Comparison of ENCODE assay signal across 8 mouse cellular contexts in genomic region chr1:133660466-133661202, GRCm38 (mm10). TPM values are rescaled to one million over a fixed set of nuclear protein-coding genes. Genes with fewer than 3 reads are reported as not detected.
A peak's percentile ranks its signal among the peaks of the same experiment; 100 is the strongest.
DNase-seq lines count a peak whose midpoint lies in the region; ATAC-seq and TF ChIP-seq lines count a peak whose summit lies in the region.

Gene Zbed6 (minus strand): TSS chr1:133660885.

- peak within 1 kb of the TSS; percentile 89 for H3K4me2 ChIP-seq in embryonic facial prominence, embryonic 12.5 days (replicated peaks)
- peak within 1 kb of the TSS; percentile 67 for H3K4me2 ChIP-seq in stomach, embryonic 15.5 days

- peak; percentile 84 for ATAC-seq in embryonic facial prominence, embryonic 12.5 days (ENCODE audit: insufficient number of reproducible peaks, insufficient read depth, low FRiP score, low TSS enrichment)
- ATAC-seq in monocyte, adult 5-6 weeks (replicated peaks; ENCODE audit: insufficient number of reproducible peaks, low FRiP score, low TSS enrichment, poor library complexity, severe bottlenecking) = no peak
- ATAC-seq in stomach, embryonic 15.5 days (ENCODE audit: insufficient read depth, low FRiP score, low read depth) = peak; percentile 65

- H3K79me2 ChIP-seq in liver, adult 2 months (ENCODE audit: control insufficient read depth, insufficient read depth, low read length) = peaks cover 37% of the 10 kb centered on the region; the same call in 1 of the 2 replicates

- peak; percentile 54 for DNase-seq in A20 (ENCODE audit: low read depth, low spot score)
- DNase-seq in adrenal gland, postnatal 36 days = peak; percentile 70 to 86
- peak; percentile 65 for DNase-seq in heart, adult 8-10 months (ENCODE audit: low spot score)
- DNase-seq in kidney, adult 2 months = peak; percentile 80
- peak; percentile 42 for DNase-seq in liver, adult 2 months (ENCODE audit: extremely low read depth, low read depth, low spot score)

- H3K27me3 ChIP-seq in embryonic facial prominence, embryonic 12.5 days = no peaks in the 10 kb centered on the region
- no peaks in the 10 kb centered on the region for H3K27me3 ChIP-seq in kidney, adult 2 months (replicated peaks; ENCODE audit: control insufficient read depth, insufficient read depth, low read length)
- no peaks in the 10 kb centered on the region for H3K27me3 ChIP-seq in liver, adult 2 months (ENCODE audit: control insufficient read depth, insufficient read depth, low read length)
- H3K27me3 ChIP-seq in stomach, embryonic 15.5 days (replicated peaks) = no peaks in the 10 kb centered on the region

- no peaks in the 10 kb centered on the region for H3K9me3 ChIP-seq in embryonic facial prominence, embryonic 12.5 days
- H3K9me3 ChIP-seq in stomach, embryonic 15.5 days = no peaks in the 10 kb centered on the region

- H3K9ac ChIP-seq in embryonic facial prominence, embryonic 12.5 days = peak within 1 kb of the TSS; percentile 88
- peak within 1 kb of the TSS; percentile 94 for H3K9ac ChIP-seq in liver, adult 2 months (ENCODE audit: low read depth, low read length)
- H3K9ac ChIP-seq in stomach, embryonic 15.5 days = peak within 1 kb of the TSS; percentile 74

- TF ChIP-seq CTCF in kidney, adult 2 months (conservative IDR thresholded peaks at IDR 0.05; ENCODE audit: insufficient read depth, insufficient read length, low read depth, low read length) = no peak
- TF ChIP-seq CTCF in liver, adult 2 months (IDR thresholded peaks at IDR 0.05; ENCODE audit: low read depth, low read length) = no peak

- H3K4me1 ChIP-seq in embryonic facial prominence, embryonic 12.5 days = peaks cover 33% of the 10 kb centered on the region
- H3K4me1 ChIP-seq in kidney, adult 2 months (ENCODE audit: control insufficient read depth, insufficient read depth, low read length) = peaks cover 19% of the 10 kb centered on the region; the same call in 1 of the 2 replicates
- H3K4me1 ChIP-seq in liver, adult 2 months (ENCODE audit: control insufficient read depth, insufficient read depth, low read length) = peaks cover 20% of the 10 kb centered on the region
- peaks cover 39% of the 10 kb centered on the region for H3K4me1 ChIP-seq in stomach, embryonic 15.5 days

- WGBS in embryonic facial prominence, embryonic 12.5 days = 1% methylated on average over 41 of the region's 41 CpGs
- under 1% methylated on average over 41 of the region's 41 CpGs for WGBS in kidney, adult 2 months
- WGBS in liver, adult 2 months = under 1% methylated on average over 41 of the region's 41 CpGs
- under 1% methylated on average over 41 of the region's 41 CpGs for WGBS in stomach, embryonic 15.5 days

- peak within 1 kb of the TSS; percentile 90 for H3K27ac ChIP-seq in embryonic facial prominence, embryonic 12.5 days
- H3K27ac ChIP-seq in kidney, adult 2 months (ENCODE audit: insufficient read depth, low read depth, low read length) = peak within 1 kb of the TSS; percentile 93
- H3K27ac ChIP-seq in liver, adult 2 months (replicated peaks; ENCODE audit: insufficient read depth, low read depth, low read length) = peak within 1 kb of the TSS; percentile 98
- peak within 1 kb of the TSS; percentile 91 for H3K27ac ChIP-seq in stomach, embryonic 15.5 days

- H3K36me3 ChIP-seq in embryonic facial prominence, embryonic 12.5 days = peaks cover 24% of the 10 kb centered on the region
- peaks cover 3% of the 10 kb centered on the region; the same call in 1 of the 2 replicates for H3K36me3 ChIP-seq in kidney, adult 2 months (ENCODE audit: control insufficient read depth, insufficient read depth, low read length)
- peaks cover 26% of the 10 kb centered on the region for H3K36me3 ChIP-seq in liver, adult 2 months (ENCODE audit: control insufficient read depth, insufficient read depth, low read length)
- peaks cover 3% of the 10 kb centered on the region; the same call in 1 of the 2 replicates for H3K36me3 ChIP-seq in stomach, embryonic 15.5 days

- peak within 1 kb of the TSS; percentile 79 for H3K4me3 ChIP-seq in embryonic facial prominence, embryonic 12.5 days
- H3K4me3 ChIP-seq in kidney, adult 2 months (ENCODE audit: insufficient read depth, low read depth, low read length) = peak within 1 kb of the TSS; percentile 91
- H3K4me3 ChIP-seq in liver, adult 2 months (ENCODE audit: insufficient read depth, low read depth, low read length) = peak within 1 kb of the TSS; percentile 96
- peak within 1 kb of the TSS; percentile 73 for H3K4me3 ChIP-seq in stomach, embryonic 15.5 days (replicated peaks)

- no peak for TF ChIP-seq POLR2A in kidney, adult 2 months (IDR thresholded peaks at IDR 0.05; ENCODE audit: low read depth, low read length)
- TF ChIP-seq POLR2A in liver, adult 2 months (IDR thresholded peaks at IDR 0.05; ENCODE audit: extremely low read depth, insufficient read depth, low read length) = no peak

RNA-seq across cellular contexts. Expression of gene Zbed6, which starts in this region (rescaled TPM):
- total RNA-seq in adrenal gland, postnatal 36 days (2021) = 10 to 100 TPM in 1 of 2 experiments, 1 to 10 TPM in 1; 9.9 to 11.5 TPM
- not detected in 2 replicates for polyA plus RNA-seq in embryonic facial prominence, embryonic 12.5 days (2016; fragmentation: Nextera tagmentation; extraction: Ambion mirVana)
- 1 to 10 TPM; 2.0 to 4.7 (median 3.3) TPM for total RNA-seq in heart, adult 8-10 months (2022)
- 2.2 and 2.5 TPM in 2 replicates for polyA plus RNA-seq in kidney, adult 2 months (2012; rRNA removed)
- 9.4 and 17.0 TPM in 2 replicates for total RNA-seq in liver, adult 2 months (2014; rRNA removed)
- 1.5 and 2.0 TPM in 2 replicates for polyA plus RNA-seq in liver, adult 2 months (2012; rRNA removed)
- total RNA-seq in monocyte, adult 5-6 weeks (2017) = 15.3 to 43.2 TPM (median 22.6 TPM) in 3 replicates
- polyA plus RNA-seq in stomach, embryonic 15.5 days (2015; fragmentation: Nextera tagmentation; extraction: Ambion mirVana) = not detected in 2 replicates

Comparison
In these comparisons a context has a peak if more than half of its experiments do, and no peak if none do; other contexts are left out.
1. Peak in ATAC-seq, H3K4me3 ChIP-seq, H3K27ac ChIP-seq, H3K9ac ChIP-seq and H3K4me2 ChIP-seq in embryonic facial prominence, embryonic 12.5 days; RNA of the gene not detected or under 1 TPM.
2. Peak in ATAC-seq, H3K4me3 ChIP-seq, H3K27ac ChIP-seq, H3K9ac ChIP-seq and H3K4me2 ChIP-seq in stomach, embryonic 15.5 days; RNA of the gene not detected or under 1 TPM.